Mouse (Mus musculus) kidney, postnatal 14 days (tissue): ENCODE measurements around the gene Zcchc2.

ENCODE experiments used
- DNase-seq: peaks from one replicate; pipeline ENCODE4 v3.0.0; 2022; ENCODE audit warnings: mixed read lengths

Zcchc2 gene

DNA sequence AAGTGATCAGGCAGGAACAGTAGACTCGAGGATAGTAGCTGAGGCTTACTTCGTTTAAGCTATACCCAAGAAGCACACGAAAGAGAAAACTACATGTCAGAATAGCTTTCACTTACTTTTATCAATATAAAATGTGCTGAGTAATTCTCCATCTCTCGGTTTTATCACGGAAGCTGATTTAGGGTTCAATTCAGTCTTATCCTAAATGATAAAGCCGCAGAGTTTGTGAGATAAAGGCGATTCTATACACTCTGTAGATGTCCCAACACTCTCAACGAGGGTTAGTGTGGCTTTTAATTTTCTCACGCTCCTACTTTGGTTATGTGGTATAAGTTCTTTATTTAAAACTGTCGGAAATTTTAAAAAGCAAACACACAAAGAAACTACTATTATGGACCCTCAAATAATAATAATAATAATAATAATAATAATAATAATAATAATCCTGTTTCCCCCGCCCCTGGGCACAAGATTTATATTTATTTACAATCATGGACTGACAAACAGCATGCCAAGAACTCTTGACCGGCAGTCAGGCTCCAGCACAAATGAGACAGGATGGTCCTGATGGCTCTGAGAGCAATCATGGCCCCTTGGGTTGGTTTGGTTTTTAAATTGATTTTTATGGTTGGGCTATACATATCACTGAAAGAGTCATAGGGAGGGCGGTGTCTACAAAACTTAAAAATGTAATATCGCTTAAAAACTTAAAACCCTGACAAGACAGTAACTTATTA is 1.1 kb upstream of the Zcchc2 start:
- no peak for DNase-seq

DNA sequence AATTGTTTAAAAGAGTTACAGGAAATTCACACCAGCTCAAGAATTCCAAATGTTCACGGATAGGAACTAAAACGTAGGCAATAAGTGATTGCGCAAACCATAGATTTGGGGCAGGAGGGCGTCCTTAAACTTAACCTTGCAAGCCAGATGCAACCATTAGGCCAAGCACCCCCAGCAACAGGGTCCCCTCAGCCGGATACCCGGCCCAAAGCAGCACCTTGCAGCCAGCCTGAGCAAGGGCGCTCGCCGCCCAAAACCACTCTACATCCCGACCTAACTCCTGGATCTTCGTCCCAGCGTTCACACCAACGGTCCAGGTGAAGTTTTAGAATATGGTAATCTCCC is 594 bp upstream of the Zcchc2 start:
- DNase-seq = no peak

DNA sequence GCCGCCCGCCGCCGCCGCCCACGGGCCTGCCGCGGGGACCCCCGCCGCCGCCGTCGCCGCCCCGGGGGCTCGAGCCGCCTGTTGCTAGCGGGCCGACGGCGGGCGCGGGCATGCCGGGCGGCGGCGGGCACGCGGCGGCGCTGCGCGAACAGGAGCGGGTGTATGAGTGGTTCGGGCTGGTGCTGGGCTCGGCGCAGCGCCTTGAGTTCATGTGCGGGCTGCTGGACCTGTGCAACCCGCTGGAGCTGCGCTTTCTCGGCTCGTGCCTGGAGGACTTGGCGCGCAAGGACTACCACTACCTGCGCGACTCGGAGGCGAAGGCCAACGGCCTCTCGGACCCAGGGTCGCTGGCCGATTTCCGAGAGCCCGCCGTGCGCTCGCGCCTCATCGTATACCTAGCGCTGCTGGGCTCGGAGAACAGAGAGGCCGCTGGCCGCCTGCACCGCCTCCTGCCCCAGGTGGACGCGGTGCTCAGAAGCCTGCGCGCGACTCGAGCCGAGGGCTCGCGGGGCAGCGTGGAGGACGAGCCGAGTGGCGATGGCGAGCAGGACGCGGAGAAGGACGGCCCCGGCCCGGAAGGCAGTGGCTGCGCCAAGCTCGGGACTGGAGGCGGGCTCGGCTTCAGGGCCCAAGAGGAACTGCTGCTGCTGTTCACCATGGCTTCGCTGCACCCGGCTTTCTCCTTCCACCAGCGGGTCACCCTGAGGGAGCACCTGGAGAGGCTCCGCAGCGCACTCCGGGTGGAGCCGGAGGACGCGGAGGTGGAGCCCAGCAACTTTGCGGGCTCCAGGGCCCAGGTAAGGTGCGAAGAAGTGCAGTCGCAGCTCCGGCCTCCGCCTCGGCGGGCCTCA is 930 bp downstream of the Zcchc2 start:
- DNase-seq = peak; percentile 71

DNA sequence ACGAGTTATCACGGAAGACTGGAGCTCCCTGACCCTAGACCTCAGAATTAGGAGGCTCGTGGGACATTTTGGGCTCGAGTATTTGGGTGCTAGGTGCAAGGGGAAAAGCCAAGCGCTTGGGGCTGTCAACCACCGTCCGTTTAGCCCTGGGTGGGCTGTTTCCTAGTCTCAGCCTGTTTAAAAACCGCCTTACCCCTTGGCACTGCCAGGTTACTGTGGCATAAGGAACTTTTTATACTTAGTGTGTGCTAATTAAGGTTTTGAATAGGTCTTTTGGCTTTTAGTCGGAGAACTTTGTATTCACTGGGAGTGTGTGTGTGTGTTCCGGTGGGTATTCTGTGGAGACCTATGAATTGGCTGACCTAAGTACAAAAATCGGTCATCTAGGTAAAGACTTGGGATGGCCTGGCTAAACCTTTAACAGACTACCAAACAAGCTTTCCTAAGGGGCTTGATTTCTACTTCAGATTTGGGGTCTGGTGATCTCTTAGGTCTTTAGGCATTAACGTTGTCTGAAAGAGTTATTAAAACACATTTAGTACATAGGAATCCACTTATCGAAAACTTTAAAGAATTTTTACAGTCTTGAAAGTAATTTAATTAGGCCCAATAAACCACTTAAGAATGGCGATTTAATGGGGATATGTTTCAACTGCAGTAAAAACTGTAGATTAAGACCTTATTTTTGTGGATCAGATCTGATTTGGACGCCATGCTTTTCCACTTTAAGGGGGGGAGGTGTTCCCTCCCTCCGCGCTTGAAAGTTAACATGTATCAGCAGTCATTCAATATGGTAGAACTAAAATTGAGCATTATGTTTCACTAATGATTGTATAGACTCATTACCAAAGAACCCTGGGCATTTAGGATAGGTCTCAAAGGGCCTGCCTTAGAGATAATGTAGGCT is 2.0 kb downstream of the Zcchc2 start:
- no peak for DNase-seq

DNA sequence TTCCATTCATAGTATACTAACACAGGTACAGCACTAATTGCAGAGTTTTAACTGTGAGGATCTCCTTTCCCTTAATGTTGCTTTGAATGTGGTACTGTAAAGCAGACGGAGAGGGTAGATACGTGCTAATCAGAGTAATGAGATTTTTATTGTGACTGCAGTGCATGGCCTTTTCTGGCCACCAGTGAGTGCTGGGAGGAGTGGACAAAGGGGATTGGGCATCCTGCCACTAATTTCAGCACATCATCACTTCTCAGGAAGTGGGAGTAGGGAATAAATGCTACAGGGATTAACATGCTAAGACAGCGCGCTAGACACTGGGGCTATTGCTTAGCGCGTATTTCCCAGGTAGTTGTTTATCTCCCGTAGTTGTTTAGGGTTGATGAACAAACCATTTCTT is 3.0 kb downstream of the Zcchc2 start:
- DNase-seq = peak; percentile 79

DNA sequence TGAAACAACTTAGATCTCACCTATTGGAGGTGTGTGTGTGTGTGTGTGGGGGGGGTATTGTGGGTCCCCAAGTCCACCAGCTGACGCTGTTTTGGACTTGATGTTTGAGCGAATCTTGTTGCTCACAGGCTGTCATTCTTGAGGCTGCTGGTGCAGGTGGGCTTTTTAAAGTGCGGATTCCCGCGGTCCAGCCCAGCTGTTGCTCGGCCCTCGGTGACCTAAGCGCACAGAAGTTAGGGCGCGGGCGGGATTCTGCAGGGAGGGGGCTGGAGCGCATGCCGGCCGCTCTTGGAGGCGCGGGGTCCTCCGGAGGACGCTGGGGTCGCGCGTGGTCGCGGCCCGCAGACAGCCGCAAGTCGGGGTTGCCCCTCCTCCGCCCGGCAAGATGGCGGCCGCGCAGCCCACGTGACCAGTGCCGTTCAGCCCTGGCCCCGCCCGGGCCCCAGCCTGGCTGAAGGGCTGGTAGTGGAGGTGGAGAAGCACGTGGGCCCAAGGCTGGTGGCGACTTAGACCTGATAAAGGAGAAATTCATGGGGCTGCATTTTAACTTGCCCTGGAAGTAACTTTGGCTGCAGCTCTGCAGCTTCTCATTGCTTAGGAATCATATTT is 3.5 kb downstream of the Zcchc2 start:
- DNase-seq = peak; percentile 91

DNA sequence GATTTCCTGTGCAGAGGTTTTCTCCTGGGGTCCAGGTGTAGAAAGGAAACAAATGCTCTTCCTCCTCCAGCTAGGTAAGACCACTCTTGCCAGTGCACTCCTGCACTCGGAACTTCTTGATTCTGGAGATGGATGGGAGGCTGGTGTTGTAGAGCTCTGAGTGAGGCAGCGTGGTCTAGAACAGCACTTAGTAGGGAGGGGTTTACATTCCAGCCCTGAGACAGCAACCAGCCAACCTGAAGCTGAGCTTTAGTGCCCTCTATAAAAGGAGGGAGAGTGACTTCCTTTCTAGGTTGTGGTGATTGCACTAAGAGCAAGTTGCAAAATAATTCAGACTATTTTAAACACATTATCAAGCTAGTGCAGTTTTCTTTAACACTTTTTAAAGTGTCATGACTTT is 5.8 kb downstream of the Zcchc2 start:
- no peak for DNase-seq

DNA sequence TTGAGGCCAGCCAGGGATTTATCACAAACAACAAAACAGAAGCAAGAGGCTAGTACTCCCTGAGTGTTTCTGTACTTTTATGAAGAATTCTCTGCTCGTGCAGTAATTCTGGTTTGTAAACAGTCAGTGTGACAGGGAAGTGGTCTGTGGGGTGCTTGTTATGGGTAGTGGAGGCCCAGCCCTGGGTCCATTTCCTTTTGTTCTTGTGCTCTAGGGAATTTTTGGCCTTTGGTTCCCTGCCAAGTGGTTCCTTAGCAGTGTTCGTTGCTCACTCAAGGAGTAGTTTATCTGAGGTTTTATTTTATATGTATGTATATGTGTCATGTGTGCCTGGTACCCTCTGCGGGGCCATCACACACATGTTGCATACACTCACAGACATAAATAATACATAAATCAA is 7.1 kb downstream of the Zcchc2 start:
- DNase-seq = peak; percentile 69

DNA sequence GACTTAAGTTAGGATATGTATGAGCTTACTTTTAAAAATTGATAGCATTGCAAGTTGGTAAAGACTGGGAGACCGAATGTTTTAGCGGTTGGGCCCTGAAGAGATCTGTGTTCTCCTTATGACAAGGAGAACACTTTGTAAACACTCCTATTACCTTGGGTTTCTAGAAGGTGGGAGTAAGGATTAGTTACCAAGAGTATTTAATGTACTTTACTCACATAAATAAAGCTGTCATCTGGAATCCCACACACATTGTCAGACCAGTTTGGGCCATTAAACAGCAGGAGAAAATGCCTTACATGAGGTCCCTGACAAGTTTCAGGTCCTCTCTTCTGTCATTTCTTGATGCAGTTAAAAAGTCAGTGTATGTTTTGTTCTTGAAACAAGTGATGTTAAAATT is 9.6 kb downstream of the Zcchc2 start:
- DNase-seq = no peak

DNA sequence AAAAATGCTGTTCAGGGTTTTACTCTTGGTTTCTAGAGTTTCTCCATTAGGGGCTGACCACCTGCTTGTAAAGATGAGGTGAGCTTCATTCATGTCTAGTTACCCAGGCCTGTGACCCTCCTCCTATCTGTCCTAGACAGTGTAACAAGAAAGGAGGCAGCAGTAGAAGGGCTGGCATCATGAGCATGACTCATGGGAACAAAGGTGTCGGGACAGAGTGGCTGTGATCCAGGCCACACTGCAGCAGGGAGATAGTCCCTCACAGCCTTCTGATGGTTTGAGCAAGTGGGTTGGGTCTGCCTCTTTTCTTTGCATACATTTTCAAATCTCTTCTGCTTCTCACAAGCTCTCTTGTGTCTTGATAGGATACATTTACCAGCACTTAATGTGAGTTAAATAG is 17.4 kb downstream of the Zcchc2 start:
- DNase-seq = no peak

DNA sequence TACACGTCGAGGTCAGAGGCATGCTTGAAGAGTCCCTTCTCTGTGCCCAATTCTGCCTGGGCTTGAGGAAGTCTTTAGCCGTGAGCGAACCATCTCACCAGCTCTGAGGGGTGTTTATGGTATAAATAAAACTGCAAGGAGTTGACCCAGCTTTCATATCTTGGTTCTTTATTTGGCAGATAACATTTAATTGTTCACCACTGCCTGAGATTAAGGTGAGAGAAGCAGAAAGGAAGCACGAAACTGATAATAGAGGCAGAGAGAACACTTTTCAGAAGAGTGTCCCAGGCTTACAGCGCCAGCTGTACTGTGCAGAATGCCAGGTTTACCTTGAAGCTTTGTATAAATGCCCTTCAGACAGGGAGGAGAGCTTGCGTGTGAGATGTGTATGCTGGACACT is 20.9 kb downstream of the Zcchc2 start:
- DNase-seq = no peak

DNA sequence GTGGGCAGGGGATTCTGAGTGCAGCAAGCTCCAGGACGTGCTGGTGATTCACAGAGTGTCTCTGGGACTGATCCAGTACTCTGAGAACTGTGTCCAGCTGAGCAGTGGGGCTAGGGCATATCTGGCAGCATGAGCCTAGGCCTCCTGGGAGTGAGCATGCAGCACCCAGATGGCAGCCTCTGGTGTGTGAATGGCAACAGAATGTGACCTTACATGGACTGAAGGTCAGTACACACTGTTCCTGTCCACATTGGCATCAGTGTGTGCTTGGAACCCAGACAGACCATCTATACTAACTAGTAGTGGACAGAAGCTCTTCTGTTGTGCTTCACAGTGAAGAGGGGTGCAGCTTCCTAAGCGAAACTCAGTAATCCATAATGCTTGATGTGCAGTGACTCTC is 23.6 kb downstream of the Zcchc2 start:
- DNase-seq = no peak

DNA sequence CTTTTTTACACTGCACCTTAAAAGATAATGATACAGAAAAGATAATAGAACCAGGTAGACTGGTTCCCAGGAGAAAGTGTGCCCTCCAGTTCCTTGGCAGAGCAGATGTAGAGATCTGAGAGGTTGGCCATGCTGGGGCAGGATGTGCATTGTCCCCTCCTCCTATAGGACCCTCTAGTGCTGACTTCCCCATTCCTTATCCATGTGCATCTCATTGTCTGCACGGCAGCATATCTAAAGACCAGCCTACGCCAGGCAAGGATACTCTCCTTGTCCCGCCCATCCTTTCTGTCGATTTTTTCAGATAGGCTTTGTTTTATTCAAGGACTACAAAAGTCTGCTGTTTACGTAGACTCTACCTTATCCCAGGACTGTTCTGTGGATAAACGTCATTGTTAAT is 26.1 kb downstream of the Zcchc2 start:
- no peak for DNase-seq

DNA sequence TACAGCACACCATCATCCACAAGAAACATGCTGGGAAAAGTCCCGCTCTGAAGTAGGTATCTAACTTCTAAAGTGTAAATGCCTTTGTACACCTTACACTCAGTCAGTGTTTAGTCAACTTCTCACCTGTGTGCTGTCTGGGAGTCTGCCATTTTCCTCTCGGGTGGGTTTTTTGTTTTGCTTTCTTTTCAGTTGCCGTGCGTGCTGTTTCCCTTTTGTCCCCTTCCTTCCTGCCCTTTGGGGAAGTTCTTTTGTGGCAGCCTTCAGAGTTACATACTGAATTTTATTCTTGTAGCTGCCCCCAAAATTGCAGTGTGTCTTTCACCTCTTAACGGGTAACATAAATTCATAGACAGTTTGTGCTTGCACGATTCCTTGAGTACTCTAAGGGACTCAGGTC is 29.6 kb downstream of the Zcchc2 start:
- no peak for DNase-seq

DNA sequence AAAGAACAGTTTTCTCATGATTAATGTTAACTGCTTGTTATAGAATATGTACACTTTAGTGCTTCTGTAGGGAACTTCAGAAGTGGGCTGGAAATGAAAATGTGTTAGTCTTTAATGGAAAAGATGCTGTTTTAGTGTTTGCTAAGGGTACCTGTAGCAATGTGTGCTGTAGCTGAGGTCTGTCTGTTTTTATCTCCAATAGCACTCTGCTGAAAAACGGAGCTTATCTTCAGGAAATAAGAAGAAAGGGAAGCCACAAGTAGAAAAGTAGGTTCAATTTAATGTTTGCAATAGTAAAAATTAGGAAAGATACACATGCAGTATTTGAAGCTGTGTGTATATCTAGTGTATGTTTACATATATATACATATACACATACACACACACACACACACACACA is 32.8 kb downstream of the Zcchc2 start:
- no peak for DNase-seq

DNA sequence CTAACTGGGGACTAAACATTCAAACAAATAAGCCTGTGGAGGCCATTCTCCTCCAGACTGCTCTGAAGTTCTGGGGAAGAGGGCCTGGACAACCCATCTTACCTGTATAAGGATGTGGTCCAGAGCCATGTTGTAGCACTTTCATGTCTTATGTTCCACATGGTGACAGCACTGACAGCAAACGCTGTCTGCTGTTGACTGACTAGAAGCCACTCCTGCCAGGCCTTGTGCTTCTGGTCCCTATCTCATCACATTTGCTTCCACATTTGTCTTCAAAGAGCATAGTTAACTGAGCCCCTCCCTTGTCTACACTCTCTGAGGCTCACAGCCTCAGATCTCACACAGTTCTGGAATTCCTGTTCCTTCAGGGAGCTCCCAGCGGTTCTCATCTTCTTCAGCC is 34.0 kb downstream of the Zcchc2 start:
- no peak for DNase-seq

DNA sequence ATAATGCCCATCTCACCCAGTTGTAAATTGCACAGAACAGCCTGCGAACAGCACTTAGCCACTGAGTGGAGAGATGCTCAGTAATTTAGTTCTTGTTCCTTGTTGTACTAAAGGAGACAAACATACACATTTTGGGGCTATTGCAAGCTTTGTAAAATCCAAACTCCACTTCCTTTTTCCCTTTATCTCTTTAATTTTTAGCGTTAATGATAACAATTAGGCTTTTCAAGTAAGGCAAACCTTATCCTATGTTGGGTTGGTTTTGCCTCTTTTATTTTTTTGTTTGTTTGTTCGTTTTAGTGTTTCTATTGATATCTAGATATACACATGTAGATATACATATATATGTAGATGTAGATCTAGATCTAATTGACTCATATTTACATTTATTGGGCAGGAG is 34.6 kb downstream of the Zcchc2 start:
- DNase-seq = no peak

DNA sequence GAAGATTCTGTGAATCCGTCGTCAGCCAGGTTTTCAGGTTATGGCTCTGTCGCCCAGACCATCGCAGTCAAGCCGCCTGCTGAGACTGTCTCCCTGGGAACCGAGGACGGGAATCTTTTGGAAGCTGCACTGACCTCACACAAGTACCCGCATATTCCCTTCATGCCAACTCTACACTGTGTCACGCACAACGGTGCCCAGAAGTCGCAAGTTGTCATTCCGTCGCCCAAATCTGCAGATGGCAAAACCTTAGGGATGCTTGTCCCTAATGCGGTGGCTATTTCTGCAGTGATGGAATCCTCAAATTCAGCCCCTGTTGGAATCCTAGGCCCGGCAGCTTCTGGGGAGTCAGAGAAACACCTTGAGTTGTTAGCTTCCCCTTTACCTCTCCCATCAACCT is 39.6 kb downstream of the Zcchc2 start:
- no peak for DNase-seq

DNA sequence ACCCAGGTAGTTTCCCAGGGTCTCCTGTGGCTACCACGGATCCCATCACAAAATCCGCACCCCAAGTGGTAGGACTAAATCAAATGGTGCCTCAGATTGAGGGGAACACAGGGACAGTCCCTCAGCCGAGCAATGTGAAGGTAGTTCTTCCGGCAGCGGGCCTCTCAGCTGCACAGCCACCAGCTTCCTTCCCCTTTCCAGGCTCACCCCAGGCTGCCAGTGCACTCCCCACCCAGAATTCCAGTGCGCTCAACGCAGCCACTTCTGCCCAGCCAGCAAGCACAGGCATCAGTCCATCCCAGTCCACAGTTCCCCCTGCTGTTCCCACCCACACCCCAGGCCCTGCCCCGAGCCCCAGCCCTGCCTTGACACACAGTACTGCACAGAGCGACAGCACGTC is 40.1 kb downstream of the Zcchc2 start:
- no peak for DNase-seq

DNA sequence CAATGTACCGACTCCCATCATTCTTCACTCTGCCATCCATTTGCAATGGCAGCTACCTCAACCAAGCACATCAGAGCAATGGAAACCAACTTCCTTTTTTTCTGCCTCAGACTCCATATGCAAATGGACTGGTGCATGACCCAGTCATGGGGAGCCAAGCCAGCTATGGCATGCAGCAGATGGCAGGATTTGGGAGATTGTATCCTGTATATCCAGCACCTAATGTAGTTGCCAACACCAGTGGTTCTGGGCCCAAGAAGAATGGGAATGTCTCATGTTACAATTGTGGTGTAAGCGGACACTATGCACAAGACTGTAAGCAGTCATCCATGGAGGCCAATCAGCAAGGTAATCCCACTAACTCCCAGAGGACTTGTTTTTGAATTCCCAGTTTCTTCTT is 40.7 kb downstream of the Zcchc2 start:
- no peak for DNase-seq

DNA sequence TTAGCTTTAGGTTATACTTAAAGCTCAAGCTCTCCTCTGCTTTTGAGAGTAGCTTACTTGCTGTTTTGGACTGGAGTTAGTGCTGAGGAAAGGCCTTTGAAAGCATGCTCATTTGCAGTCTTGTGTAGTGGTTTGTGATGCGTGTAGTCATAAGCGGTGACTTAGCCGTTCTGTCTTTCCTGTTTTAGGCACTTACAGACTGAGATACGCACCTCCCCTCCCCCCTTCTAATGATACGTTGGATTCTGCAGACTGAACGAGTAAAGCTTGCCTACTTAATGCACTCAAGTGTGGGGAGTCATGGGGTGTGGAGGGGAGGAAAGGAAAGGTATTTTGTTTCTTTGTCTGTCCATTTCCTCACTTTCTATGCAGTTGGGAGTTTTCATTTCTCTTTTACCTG is 41.7 kb downstream of the Zcchc2 start:
- DNase-seq = no peak

DNA sequence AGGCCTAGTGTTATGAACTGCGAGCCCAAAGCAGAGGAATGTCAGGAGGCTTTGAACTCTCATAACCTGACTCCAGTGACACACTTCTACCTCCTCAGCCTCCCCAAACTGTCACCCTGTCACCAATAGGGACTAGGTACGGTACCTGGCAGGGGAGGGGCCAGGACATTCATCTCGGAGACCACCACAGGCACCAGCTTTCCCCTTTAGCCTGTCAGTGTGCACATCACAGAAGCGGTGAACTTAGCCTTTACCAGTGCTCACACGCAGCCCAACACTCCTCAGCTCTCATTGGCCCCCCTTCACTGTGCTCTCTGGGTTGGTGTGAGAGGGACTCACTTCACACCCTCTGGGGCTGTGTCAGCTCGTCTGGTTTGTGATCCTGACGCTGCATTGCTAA is 44.6 kb downstream of the Zcchc2 start:
- DNase-seq = no peak
